Mouse (Mus musculus): ENCODE results near the gene Tmem217. TPM values are rescaled to one million over a fixed set of nuclear protein-coding genes. Genes with fewer than 3 reads are reported as not detected.
"Not testable (repeated sequence)": the region's sequence is repeated elsewhere in the genome, so short reads cannot be mapped to it uniquely, and the experiment has no call there.

Tmem217 gene
- polyA plus RNA-seq, 1 experiment from 2014 or later, result 1.5 TPM

DNA sequence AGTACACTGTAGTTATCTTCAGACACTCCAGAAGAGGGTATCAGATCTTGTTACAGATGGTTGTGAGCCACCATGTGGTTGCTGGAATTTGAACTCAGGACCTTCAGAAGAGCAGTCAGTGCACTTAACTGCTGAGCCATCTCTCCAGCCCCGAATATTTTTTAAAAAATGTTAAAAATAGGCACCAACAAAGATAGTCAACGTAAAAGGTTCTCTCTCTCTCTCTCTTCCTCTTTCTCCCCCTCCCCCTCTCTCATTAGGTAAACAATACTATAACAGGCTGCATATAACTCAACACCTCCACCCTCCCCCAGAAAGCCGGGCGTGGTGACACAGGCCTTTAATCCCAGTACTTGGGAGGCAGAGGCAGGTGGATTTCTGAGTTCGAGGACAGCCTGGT, 33.5 kb downstream of the Tmem217 start:
- H3K27ac ChIP-seq; H3K36me3 ChIP-seq (replicated peaks); H3K4me2 ChIP-seq; H3K27me3 ChIP-seq; ATAC-seq (ENCODE audit: low FRiP score); H3K4me3 ChIP-seq (replicated peaks); H3K9me3 ChIP-seq; H3K4me1 ChIP-seq; H3K9ac ChIP-seq: not testable (repeated sequence)
- WGBS, result 86% methylated on average over 5 of the region's 5 CpGs

DNA sequence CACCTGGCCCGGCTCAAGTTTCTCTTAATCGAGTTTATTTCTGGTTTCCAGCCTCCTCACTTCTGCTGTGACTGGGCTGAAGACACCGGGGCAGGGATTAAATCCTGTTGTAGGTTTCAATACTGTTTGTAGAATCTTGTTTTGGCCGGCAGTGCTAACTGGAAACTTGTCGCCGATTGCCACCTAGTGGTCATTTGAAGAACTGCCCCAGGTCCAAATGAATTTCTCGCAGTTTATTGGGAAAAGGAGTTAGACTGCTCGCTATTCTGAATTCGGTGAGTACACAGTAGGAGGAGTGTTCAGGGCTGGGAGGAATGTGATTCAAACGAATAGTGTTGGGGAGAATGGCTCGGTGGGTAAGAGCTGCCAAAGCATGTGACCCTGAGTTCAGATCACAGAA, 37.8 kb downstream of the Tmem217 start:
- 2% methylated on average over 11 of the region's 11 CpGs for whole genome bisulfite sequencing
- H3K4me3 ChIP-seq (replicated peaks), result no peak overlapping the region
- no peaks in the 10 kb centered on the region for H3K9me3 ChIP-seq
- no peaks in the 10 kb centered on the region; the same call in 1 of the 2 replicates for H3K27me3 ChIP-seq
- no peaks in the 10 kb centered on the region; the same call in 1 of the 2 replicates for H3K4me1 ChIP-seq
- no peak overlapping the region for H3K27ac ChIP-seq
- no peak overlapping the region for H3K4me2 ChIP-seq
- no peak for ATAC-seq (ENCODE audit: low FRiP score)
- no peaks in the 10 kb centered on the region for H3K36me3 ChIP-seq (replicated peaks)
- H3K9ac ChIP-seq, result no peak overlapping the region

DNA sequence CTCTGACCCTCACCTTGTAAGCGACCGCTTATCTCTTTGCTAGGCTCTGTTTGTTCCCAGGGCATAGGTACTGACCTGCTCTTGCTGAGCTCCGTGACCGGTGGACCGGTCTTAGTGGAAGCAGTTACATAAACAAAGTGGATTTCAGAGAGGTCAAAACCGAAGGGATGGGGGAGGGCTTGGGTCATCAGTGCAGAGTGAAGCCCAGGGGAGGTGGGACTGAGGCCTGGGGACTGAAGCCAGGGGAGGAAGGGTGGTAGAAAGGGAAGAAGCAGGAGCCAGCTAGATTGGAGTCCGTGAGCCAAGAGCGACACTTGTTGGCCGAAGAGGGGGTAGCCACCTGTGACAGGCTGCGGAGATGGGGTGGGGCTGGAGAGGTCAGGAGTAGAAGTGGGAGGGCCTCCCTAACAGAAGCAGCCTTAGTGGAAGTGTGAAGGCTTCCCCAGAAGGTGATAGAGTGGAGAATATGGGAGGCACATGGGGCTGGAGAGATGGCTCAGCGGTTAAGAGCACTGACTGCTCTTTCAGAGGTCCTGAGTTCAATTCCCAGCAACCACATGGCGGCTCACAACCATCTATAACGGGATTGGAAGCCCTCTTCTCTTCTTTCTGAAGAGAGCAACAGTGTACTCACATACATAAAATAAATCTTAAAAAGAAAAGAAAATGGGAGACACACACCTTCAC, 39.0 kb downstream of the Tmem217 start:
- ATAC-seq (ENCODE audit: low FRiP score), result no peak
- Histone ChIP-seq H3K9ac (no peak overlapping the region), H3K36me3 (replicated peaks) (no peaks in the 10 kb centered on the region), H3K27ac (no peak overlapping the region), H3K27me3 (no peaks in the 10 kb centered on the region; the same call in 1 of the 2 replicates), H3K9me3 (no peaks in the 10 kb centered on the region), H3K4me3 (replicated peaks) (no peak overlapping the region), H3K4me2 (no peak overlapping the region), H3K4me1 (no peaks in the 10 kb centered on the region; the same call in 1 of the 2 replicates)
- 39% methylated on average over 13 of the region's 13 CpGs for WGBS

DNA sequence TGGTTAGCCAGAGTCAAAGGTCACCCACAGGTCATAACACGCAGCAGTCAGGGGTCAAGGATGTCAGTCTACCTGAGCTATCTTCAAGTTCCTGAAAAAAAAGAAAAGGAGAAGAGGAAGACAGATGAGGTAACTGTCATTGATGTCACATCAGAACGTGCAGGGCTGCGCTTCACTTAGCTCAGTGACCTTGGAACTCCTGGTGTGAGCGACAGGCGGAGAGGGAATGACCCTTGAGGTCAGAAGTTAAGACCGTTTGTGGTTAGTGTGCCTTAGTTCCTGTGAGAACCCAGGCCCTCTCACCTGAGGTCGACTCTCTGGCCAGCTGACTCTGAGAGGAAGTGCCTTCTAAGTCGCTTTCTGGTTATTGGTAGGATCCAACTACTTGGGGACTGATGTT, 41.5 kb downstream of the Tmem217 start:
- H3K27ac ChIP-seq, result no peak overlapping the region
- no peak for ATAC-seq (ENCODE audit: low FRiP score)

DNA sequence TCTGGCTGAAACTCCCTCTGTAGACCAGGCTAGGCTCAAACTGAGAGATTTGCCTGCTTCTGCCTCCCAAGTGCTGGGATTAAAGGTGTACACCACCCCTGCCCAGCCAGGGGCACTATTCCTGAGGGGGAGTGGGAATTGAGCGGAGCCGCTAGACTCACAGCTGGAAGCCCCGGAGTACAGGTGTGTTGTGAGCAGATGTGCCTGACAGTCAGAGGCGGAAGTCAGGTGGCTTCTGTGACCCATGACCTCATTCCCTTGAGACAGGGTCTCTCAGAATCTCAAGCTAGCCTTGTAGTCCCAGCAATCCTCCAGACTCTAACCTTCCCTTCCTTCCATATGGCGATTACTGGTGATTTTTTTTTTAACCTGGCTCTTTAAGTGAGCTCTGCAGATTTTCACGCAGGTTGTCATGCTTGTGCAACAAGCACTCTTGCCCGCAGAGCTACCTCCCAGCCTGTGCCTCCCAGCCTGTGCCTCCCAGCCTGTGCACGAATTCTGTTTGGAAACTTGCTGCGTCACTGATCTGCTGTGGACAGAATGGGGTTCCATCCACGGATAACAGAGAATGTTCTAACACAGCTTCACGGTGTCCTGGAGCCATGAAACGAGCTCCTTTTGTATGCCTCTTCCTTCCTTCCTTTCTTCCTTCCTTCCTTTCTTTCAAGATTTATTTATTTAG, 43.1 kb downstream of the Tmem217 start:
- H3K4me3 ChIP-seq (replicated peaks), result no peak overlapping the region
- H3K27ac ChIP-seq, result no peak overlapping the region

More for the DNA sequence above, 41.5 kb downstream of the Tmem217 start:
- no peaks in the 10 kb centered on the region; the same call in 1 of the 2 replicates for H3K4me1 ChIP-seq
- no peaks in the 10 kb centered on the region for H3K9me3 ChIP-seq
- 67% methylated on average over 8 of the region's 8 CpGs for WGBS
- no peak overlapping the region for H3K4me3 ChIP-seq (replicated peaks)
- H3K27me3 ChIP-seq, result no peaks in the 10 kb centered on the region; the same call in 1 of the 2 replicates
- no peak overlapping the region for H3K4me2 ChIP-seq
- no peak overlapping the region for H3K9ac ChIP-seq
- no peaks in the 10 kb centered on the region for H3K36me3 ChIP-seq (replicated peaks)

DNA sequence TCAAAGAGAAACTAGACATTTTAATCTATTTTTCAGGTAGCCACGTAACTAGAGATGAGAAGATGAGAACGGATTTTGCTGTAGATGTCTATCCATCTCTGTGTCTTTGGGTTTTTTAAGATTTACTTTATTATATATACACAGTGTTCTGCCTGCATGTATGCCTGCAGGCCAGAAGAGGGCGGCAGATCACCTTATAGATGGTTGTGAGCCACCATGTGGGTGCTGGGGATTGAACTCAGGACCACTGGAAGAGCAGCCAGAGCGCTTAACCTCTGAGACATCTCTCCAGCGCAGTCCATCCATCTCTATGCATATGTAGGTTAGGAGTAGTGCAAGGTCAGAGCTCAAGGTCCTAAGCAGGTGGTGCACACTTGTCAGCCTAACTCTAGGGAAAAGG, 48.5 kb downstream of the Tmem217 start:
- H3K27ac ChIP-seq, result no peak overlapping the region
- no peak for ATAC-seq (ENCODE audit: low FRiP score)
- WGBS, result 78% methylated on average over 5 of the region's 5 CpGs
- no peaks in the 10 kb centered on the region for H3K36me3 ChIP-seq (replicated peaks)
- no peaks in the 10 kb centered on the region for H3K4me1 ChIP-seq
- H3K4me2 ChIP-seq, result no peak overlapping the region
- peaks cover 22% of the 10 kb centered on the region for H3K27me3 ChIP-seq
- H3K4me3 ChIP-seq (replicated peaks), result no peak overlapping the region
- no peak overlapping the region for H3K9ac ChIP-seq
- no peaks in the 10 kb centered on the region for H3K9me3 ChIP-seq

More for the DNA sequence above, 43.1 kb downstream of the Tmem217 start:
- WGBS, result 79% methylated on average over 12 of the region's 12 CpGs
- no peak overlapping the region for H3K9ac ChIP-seq
- H3K36me3 ChIP-seq (replicated peaks), result no peaks in the 10 kb centered on the region
- H3K27me3 ChIP-seq, result peaks cover 3% of the 10 kb centered on the region; the same call in 1 of the 2 replicates
- no peaks in the 10 kb centered on the region for H3K9me3 ChIP-seq
- ATAC-seq (ENCODE audit: low FRiP score), result no peak
- no peak overlapping the region for H3K4me2 ChIP-seq
- no peaks in the 10 kb centered on the region; the same call in 1 of the 2 replicates for H3K4me1 ChIP-seq

DNA sequence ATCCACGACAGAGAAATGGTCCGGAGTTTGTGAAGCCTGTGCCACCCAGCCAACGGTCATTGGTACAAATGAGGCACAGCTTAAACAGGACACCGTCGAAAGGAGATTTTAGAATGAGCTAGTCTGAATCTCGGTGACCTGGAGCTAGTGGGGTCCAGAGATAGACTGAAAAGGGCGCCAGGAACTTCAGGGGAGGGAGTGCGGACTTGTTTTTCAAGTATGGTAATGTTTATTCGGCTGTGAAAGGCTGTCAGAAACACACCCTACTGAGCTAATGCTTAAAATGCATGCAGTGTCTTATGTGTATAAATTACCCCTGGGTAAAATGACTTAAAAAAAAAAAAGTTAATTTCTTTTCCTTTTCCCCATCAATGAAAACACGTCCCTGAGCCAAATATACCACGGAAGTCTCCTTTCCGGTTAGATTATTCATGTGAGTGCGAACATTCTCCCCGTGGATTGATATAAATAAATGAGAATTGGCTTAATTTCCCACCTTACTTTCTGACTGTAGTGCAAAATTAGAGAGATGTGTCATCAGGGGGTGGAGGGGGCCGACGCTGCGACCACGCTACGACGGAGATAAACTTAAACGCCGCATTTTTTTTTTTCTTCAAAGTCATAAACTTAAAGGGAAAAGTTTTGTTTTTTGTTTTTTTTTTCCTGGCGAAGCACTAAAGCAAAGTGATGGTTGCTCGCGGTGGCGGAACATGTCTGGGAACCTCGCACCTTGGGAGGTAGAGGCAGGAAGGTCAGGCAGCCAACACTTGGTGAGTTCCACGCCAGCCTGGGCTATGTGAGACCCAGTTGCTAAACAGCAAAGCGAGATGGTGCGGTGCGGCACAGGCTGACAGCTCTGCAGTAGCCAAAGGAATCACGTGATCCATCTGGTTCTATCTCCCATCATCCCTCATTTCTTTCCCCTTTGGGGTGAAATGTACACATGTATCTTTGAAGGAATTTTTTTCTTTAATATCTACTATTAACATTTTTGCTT, 49.2 kb downstream of the Tmem217 start:
- Histone ChIP-seq H3K9me3 (no peaks in the 10 kb centered on the region), H3K4me3 (replicated peaks) (no peak overlapping the region), H3K27ac (no peak overlapping the region), H3K4me2 (no peak overlapping the region; the same call in 1 of the 2 replicates), H3K9ac (no peak overlapping the region), H3K4me1 (no peaks in the 10 kb centered on the region), H3K27me3 (peaks cover 22% of the 10 kb centered on the region), H3K36me3 (replicated peaks) (no peaks in the 10 kb centered on the region)
- no peak for ATAC-seq (ENCODE audit: low FRiP score)
- WGBS, result 26% methylated on average over 32 of the region's 32 CpGs

DNA sequence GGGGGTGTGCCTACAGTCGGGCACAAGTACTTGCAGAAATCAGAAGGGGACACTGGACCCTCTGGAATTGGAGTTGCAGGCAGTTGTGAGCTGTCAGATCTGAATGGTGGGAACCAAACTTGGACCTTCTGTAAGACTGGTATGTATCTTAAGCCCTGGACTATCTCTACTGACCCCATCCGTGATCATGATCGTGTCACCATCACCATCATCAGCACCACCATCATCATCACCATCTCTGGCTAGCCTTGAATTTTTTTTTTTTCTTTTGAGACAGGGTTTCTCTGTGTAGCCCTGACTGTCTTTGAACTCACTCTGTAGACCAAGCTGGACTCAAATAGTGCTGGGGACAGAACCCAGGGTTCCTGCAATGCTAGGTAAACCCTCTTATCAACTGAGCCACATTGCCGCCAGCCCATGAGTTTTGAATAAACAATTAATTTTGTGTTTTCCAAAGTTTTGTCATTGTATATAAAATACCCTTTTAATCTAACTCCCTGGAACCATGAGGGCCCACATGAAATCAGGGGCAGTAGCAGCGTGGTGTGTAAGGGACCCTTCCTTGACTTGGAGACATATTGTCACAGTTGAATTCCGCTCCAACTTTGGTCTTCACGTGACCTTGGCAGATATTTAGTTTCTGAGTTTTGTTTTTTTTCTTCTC, 50.0 kb downstream of the Tmem217 start:
- 82% methylated on average over 7 of the region's 7 CpGs for WGBS
- peaks cover 22% of the 10 kb centered on the region for H3K27me3 ChIP-seq
- no peak overlapping the region for H3K27ac ChIP-seq
- H3K4me3 ChIP-seq (replicated peaks), result no peak overlapping the region
- ATAC-seq (ENCODE audit: low FRiP score), result no peak
- H3K36me3 ChIP-seq (replicated peaks), result no peaks in the 10 kb centered on the region
- H3K4me2 ChIP-seq, result no peak overlapping the region
- H3K9me3 ChIP-seq, result no peaks in the 10 kb centered on the region
- no peak overlapping the region for H3K9ac ChIP-seq
- H3K4me1 ChIP-seq, result no peaks in the 10 kb centered on the region

DNA sequence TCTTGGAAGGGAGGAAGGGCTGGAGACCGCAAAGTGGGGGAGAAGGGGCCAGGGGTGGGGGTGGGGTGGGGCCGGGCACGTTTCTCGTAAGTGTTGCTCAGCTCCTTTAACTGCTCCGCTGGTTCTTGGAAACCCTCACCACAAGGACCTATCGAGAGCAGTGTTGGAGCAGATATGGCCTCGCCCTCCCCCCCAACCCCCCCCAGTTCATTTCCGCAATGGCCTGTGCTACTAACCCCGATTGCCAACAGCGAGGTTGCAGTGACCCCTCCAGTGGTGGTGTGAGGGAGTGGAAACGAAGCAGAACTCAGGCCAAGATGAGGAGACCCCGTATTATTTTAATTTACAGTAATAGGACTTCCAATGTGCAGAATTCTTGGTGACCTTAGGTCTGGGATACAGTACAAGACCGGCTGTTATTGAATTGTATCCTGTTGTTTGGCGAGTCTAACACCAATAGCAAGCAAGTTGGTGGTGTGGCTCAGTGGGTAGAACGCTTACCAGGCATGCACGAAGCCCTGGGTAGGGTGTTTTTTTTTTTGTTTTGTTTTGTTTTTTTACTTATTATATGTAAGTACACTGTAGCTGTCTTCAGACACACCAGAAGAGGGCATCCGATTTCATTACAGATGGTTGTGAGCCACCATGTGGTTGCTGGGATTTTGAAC, 51.2 kb downstream of the Tmem217 start:
- no peak for ATAC-seq (ENCODE audit: low FRiP score)
- no peak overlapping the region for H3K4me2 ChIP-seq
- H3K27ac ChIP-seq, result no peak overlapping the region
- no peak overlapping the region for H3K9ac ChIP-seq
- WGBS, result 88% methylated on average over 17 of the region's 17 CpGs
- no peaks in the 10 kb centered on the region for H3K9me3 ChIP-seq
- 0 out of 2 replicates have a peak, but pooled peaks cover 2% of the 10 kb centered on the region for H3K36me3 ChIP-seq (replicated peaks)
- H3K4me1 ChIP-seq, result no peaks in the 10 kb centered on the region
- peaks cover 22% of the 10 kb centered on the region for H3K27me3 ChIP-seq
- no peak overlapping the region for H3K4me3 ChIP-seq (replicated peaks)

DNA sequence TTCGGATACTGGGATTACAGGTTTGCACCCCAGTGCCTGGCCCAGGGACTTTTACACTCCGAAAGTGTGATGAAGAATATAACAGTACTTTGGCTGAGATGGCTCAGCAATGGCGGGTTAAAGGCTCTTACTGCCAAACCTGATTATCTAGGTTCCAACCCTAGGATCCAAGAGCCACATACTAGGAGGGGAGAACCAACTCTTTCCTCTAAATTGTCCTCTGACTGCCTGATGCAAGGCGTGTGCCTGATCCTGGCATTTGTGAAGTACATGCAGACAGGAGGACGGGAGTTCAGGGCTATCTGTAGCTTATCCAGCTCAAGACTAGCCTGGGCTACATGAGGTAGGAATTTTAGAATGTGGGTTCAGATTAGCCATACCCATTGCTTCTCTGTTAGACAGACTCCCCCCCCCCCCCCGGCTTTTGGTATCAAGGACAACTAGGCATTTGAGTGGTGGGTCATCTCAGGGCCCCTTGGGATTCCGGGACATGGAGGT, 51.9 kb downstream of the Tmem217 start:
- 75% methylated on average over 7 of the region's 7 CpGs for WGBS
- H3K4me1 ChIP-seq, result no peaks in the 10 kb centered on the region
- no peak overlapping the region for H3K9ac ChIP-seq
- H3K9me3 ChIP-seq, result no peaks in the 10 kb centered on the region
- ATAC-seq (ENCODE audit: low FRiP score), result no peak
- no peak overlapping the region for H3K4me3 ChIP-seq (replicated peaks)
- H3K4me2 ChIP-seq, result no peak overlapping the region
- H3K27me3 ChIP-seq, result peaks cover 22% of the 10 kb centered on the region
- H3K27ac ChIP-seq, result no peak overlapping the region
- H3K36me3 ChIP-seq (replicated peaks), result 0 out of 2 replicates have a peak, but pooled peaks cover 2% of the 10 kb centered on the region

DNA sequence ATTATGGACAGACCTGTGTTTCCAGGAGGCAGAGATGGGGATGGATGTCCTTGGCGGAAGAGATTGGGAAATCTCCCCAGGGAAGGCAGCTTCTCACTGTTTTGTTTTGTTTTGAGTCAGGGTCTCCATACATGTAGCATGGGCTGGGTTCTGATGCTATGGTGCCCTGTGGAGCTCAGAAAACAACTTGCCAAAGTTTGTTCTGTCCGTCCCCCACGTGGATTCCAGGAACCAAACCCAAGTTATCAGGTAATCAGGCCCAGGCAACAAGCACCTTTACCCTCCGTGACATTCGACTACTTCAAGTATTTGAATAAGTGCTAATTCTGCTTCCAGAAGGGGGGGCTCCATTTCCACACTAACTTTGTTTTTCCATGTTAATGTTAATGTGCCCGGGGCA, 52.7 kb downstream of the Tmem217 start:
- ATAC-seq (ENCODE audit: low FRiP score), result no peak
- H3K4me2 ChIP-seq, result no peak overlapping the region
- 83% methylated on average over 6 of the region's 6 CpGs for WGBS
- no peak overlapping the region for H3K27ac ChIP-seq
- H3K9ac ChIP-seq, result no peak overlapping the region
- peaks cover 22% of the 10 kb centered on the region for H3K27me3 ChIP-seq
- H3K4me1 ChIP-seq, result peaks cover 3% of the 10 kb centered on the region
- H3K36me3 ChIP-seq (replicated peaks), result peaks cover 6% of the 10 kb centered on the region
- H3K4me3 ChIP-seq (replicated peaks), result no peak overlapping the region
- H3K9me3 ChIP-seq, result no peaks in the 10 kb centered on the region
